Mouse (Mus musculus) heart, embryonic 11.5 days (tissue): ENCODE results near the gene Dnajc1. TPM values are rescaled to one million over a fixed set of nuclear protein-coding genes. Genes with fewer than 3 reads are reported as not detected.

Experiments
- ATAC-seq: fragments of 200-750 bp; cut with Nextera tagmentation; replicated peaks from 2 replicates; pipeline ENCODE4 v1.8.0; 2017; ENCODE audit warnings: moderate library complexity; ENCODE audit not compliant: insufficient number of reproducible peaks, low FRiP score, low TSS enrichment
- H3K27ac ChIP-seq: fragments of 300-500 bp; sonication (generic); 2 replicates; pipeline ENCODE4 v1.5.1; 2014; ENCODE audit warnings: mild to moderate bottlenecking, low read depth, low read length
- H3K27me3 ChIP-seq: fragments of 300-500 bp; sonication (generic); 2 replicates; pipeline ENCODE4 v1.6.1; 2014; ENCODE audit warnings: mild to moderate bottlenecking, low read length, mixed read lengths; ENCODE audit not compliant: control insufficient read depth, insufficient read depth
- H3K36me3 ChIP-seq: fragments of 300-500 bp; sonication (generic); 2 replicates; pipeline ENCODE4 v1.6.1; 2014; ENCODE audit warnings: mild to moderate bottlenecking, low read length, moderate library complexity, mixed read lengths; ENCODE audit not compliant: control insufficient read depth, insufficient read depth
- H3K4me1 ChIP-seq: fragments of 300-500 bp; sonication (generic); 2 replicates; pipeline ENCODE4 v1.6.1; 2014; ENCODE audit warnings: low read length; ENCODE audit not compliant: control insufficient read depth, insufficient read depth
- H3K4me2 ChIP-seq: fragments of 300-500 bp; sonication (generic); 2 replicates; pipeline ENCODE4 v1.6.1; 2014; ENCODE audit warnings: mild to moderate bottlenecking, moderate library complexity
- H3K4me3 ChIP-seq: fragments of 300-500 bp; sonication (generic); 2 replicates; pipeline ENCODE4 v1.5.1; 2014; ENCODE audit warnings: low read depth, low read length
- H3K9ac ChIP-seq: fragments of 300-500 bp; sonication (generic); 2 replicates; pipeline ENCODE4 v1.6.1; 2014; ENCODE audit warnings: mild to moderate bottlenecking, low read depth, low read length, moderate library complexity
- H3K9me3 ChIP-seq: fragments of 300-500 bp; sonication (generic); replicated peaks from 2 replicates; pipeline ENCODE4 v1.6.1; 2016; ENCODE audit warnings: low read length; ENCODE audit not compliant: control insufficient read depth
- WGBS: fragments of 180-500 bp; shearing (Covaris S2); extraction: QIAGEN DNeasy Blood & Tissue Kit; methylation state at CpG from one replicate; pipeline ENCODE4 v1.1.7; 2014; ENCODE audit not compliant: insufficient replicate concordance; 5-methylcytosine and 5-hydroxymethylcytosine counted together
- polyA plus RNA-seq: library from polyadenylated mRNA; unstranded; fragments of >200 nt; fragmentation: Nextera tagmentation; extraction: Ambion mirVana; gene quantifications from 2 replicates; pipeline ENCODE4 v1.2.1, GENCODE M21; 2014

Dnajc1 gene
- polyA plus RNA-seq, 1 experiment from 2014 or later = 22.5 TPM

DNA sequence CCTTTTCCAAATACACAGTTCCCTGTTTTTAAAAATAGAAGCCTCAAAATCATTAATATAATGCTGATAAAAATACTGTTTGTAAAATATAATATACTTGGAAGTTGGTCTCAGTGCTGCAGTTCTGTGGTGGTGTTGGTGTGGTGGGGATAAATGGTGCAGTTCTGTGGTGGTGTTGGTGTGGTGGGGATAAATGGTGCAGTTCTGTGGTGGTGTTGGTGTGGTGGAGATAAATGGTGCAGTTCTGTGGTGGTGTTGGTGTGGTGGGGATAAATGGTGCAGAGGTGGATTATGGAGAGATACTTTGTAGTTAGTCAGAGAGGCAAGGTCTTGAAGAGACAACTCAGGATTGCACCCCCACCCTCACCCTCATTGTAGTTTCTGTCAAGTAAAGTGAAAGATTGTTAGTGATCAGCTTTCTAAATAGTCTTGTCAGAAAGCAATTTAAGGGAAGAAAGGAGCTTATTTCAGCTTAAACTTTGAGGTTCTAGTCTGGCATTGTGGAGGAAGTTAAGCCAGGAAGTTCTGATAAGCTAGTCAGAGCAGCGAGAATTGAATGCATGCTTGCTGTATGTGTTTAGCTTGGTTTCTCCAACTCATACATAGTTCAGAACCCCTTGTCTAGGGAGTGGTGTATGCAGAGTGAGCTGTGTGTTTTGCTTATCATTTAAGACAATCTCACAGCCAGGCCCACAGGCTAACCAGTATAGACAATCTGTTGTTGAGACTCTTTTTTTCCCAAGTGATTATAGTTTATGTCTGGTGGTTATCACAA, 223.3 kb downstream of the Dnajc1 start:
- 36% methylated on average over 1 of the region's 1 CpGs for WGBS
- H3K27me3 ChIP-seq = no peaks in the 10 kb centered on the region
- peaks cover 6% of the 10 kb centered on the region for H3K36me3 ChIP-seq
- no peak overlapping the region for H3K27ac ChIP-seq
- H3K9ac ChIP-seq = no peak overlapping the region
- H3K4me1 ChIP-seq = no peaks in the 10 kb centered on the region
- no peak overlapping the region for H3K4me3 ChIP-seq
- no peaks in the 10 kb centered on the region for H3K9me3 ChIP-seq
- H3K4me2 ChIP-seq = no peak overlapping the region
- no peak for ATAC-seq

DNA sequence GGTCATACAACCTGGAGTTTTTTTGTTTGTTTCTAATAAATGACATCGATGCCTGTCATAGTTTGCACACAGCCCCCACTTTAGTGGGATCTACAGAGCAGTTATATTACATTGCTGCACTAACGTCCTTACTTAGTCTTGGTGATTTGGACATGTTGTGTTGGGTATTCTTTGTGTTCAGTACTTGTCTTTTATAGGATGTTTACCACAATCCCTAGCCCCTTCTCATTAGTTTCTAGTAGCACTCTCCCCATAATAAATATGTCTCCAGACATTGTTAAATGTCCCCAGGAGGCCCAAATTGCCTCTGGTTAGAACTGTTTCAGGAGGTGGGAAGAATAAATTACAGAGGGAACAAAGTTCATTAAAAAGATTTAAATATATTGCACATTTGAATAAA, 227.1 kb downstream of the Dnajc1 start:
- Histone ChIP-seq H3K4me3 (no peak overlapping the region), H3K27ac (no peak overlapping the region), H3K36me3 (peaks cover 16% of the 10 kb centered on the region), H3K9ac (no peak overlapping the region), H3K4me2 (no peak overlapping the region), H3K4me1 (no peaks in the 10 kb centered on the region), H3K27me3 (no peaks in the 10 kb centered on the region), H3K9me3 (no peaks in the 10 kb centered on the region)
- WGBS = 89% methylated on average over 2 of the region's 2 CpGs
- ATAC-seq = no peak

DNA sequence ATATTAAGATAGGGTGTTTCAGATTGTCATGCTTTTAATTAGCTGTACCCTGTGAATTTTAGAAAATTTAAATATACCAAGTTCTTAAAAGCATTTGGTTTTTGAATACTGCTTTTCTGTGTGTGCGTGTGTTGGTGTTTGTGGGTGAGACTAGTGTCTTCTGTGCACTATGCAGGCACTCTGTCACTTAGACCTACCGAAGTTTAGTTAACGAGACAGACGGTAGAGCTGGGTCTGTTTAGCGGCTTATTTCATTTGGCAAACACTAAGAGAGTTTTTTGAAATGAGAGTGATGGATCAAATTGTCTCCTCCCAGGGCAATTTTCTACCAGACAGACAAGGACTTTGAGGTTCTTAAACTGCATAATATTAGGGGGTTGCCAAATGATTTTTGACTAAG, 231.6 kb downstream of the Dnajc1 start:
- no peak for ATAC-seq
- Histone ChIP-seq H3K4me1 (no peaks in the 10 kb centered on the region), H3K27ac (no peak overlapping the region), H3K4me3 (no peak overlapping the region), H3K27me3 (no peaks in the 10 kb centered on the region), H3K4me2 (no peak overlapping the region), H3K36me3 (peaks cover 12% of the 10 kb centered on the region), H3K9ac (no peak overlapping the region), H3K9me3 (no peaks in the 10 kb centered on the region)
- WGBS = 91% methylated on average over 5 of the region's 5 CpGs

DNA sequence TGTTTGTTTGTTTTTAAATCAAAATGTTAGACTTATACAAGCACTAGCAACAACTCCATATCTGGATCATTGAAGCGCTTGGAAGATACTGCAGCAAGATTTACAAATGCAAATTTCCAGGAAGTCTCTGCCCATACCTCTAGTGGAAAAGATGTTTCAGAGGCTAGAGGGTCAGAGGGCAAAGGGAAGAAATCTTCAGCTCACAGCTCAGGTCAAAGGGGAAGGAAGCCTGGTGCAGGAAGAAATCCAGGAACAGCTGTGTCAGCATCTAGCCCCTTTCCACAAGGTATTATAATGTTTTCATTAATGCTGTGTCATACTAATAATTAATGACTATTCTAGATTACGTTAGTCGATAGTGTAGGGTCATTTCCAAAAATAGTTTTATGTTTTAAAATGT, 233.2 kb downstream of the Dnajc1 start:
- WGBS = 86% methylated on average over 3 of the region's 3 CpGs
- H3K36me3 ChIP-seq = peaks cover 15% of the 10 kb centered on the region
- no peak for ATAC-seq
- no peaks in the 10 kb centered on the region for H3K4me1 ChIP-seq
- no peaks in the 10 kb centered on the region for H3K9me3 ChIP-seq
- no peak overlapping the region for H3K9ac ChIP-seq
- no peak overlapping the region for H3K27ac ChIP-seq
- no peaks in the 10 kb centered on the region for H3K27me3 ChIP-seq
- H3K4me2 ChIP-seq = no peak overlapping the region
- no peak overlapping the region for H3K4me3 ChIP-seq

DNA sequence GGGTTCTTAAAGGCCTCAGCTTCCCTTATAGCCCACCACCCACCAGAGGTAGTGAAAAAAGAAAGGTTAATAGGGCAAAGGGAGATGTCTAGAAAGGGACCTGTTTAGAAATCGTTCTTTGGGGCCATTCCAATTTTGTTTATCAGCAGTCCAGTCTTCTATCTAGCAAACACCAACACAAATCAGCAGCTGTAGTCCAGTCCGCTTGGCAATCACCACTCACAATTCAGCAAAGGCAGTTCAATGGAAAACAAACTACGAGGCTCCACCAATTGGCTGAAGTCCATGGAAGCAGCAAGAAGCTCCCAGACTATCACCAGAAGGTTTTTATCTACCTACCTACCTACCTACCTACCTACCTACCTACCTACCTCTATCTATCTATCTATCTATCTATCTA, 236.5 kb downstream of the Dnajc1 start:
- Histone ChIP-seq H3K4me1 (no peaks in the 10 kb centered on the region), H3K9ac (no peak overlapping the region), H3K9me3 (no peaks in the 10 kb centered on the region), H3K27me3 (no peaks in the 10 kb centered on the region), H3K27ac (no peak overlapping the region), H3K36me3 (peaks cover 4% of the 10 kb centered on the region), H3K4me3 (no peak overlapping the region), H3K4me2 (no peak overlapping the region)
- ATAC-seq = no peak
- 85% methylated on average over 3 of the region's 3 CpGs for WGBS
